Mouse (Mus musculus) MEL (cell line): ENCODE results near the gene Serinc3. TPM values are rescaled to one million over a fixed set of nuclear protein-coding genes. Genes with fewer than 3 reads are reported as not detected.

Experiments used
- DNase-seq: peaks from one replicate; pipeline ENCODE4 v3.0.0; 2011; ENCODE audit warnings: low read depth, low spot score
- H3K27ac ChIP-seq: 2 replicates; pipeline ENCODE4 v1.5.1; 2012; ENCODE audit warnings: low read depth, mild to moderate bottlenecking, control low read depth, low read length, moderate library complexity; ENCODE audit not compliant: control insufficient read depth
- H3K27me3 ChIP-seq, 2 experiments: fragments of 150-350 bp in 1 of 2; sonication (generic) in 1 of 2; 2 replicates each; pipeline ENCODE4 v1.6.1; 2012; ENCODE audit warnings: low read length in 2 of 2, mild to moderate bottlenecking in 2 of 2, improper control_type of control experiment in 1 of 2, moderate library complexity in 1 of 2; ENCODE audit not compliant: insufficient read depth in 2 of 2, control insufficient read depth in 1 of 2
- H3K36me3 ChIP-seq, 2 experiments: 2 replicates each; pipeline ENCODE4 v1.6.1; 2012 to 2014; ENCODE audit warnings: low read length in 2 of 2, improper control_type of control experiment in 1 of 2, inconsistent platforms in 1 of 2, mild to moderate bottlenecking in 1 of 2; ENCODE audit not compliant: insufficient read depth in 2 of 2, control insufficient read depth in 1 of 2
- H3K4me1 ChIP-seq, 2 experiments: fragments of 150-350 bp in 1 of 2; sonication (generic) in 1 of 2; 2 replicates each; pipeline ENCODE4 v1.6.1; 2012; ENCODE audit warnings: low read length in 2 of 2, improper control_type of control experiment in 1 of 2, mild to moderate bottlenecking in 1 of 2; ENCODE audit not compliant: insufficient read depth in 2 of 2, control insufficient read depth in 1 of 2
- H3K4me3 ChIP-seq, 2 experiments: fragments of 150-350 bp in 1 of 2; sonication (generic) in 1 of 2; 2 replicates each; pipeline ENCODE4 v1.5.1; 2012; ENCODE audit warnings: low read depth in 2 of 2, low read length in 2 of 2, mild to moderate bottlenecking in 2 of 2, moderate library complexity in 2 of 2, control low read depth in 1 of 2, improper control_type of control experiment in 1 of 2; ENCODE audit not compliant: control insufficient read depth in 1 of 2, insufficient read depth in 1 of 2
- H3K79me2 ChIP-seq: 2 replicates; pipeline ENCODE4 v1.6.1; 2012; ENCODE audit warnings: mild to moderate bottlenecking, low read length, moderate library complexity; ENCODE audit not compliant: control insufficient read depth, poor library complexity, insufficient read depth
- H3K9ac ChIP-seq: 2 replicates; pipeline ENCODE4 v1.6.1; 2012; ENCODE audit warnings: low read depth, mild to moderate bottlenecking, control low read depth, low read length, moderate library complexity; ENCODE audit not compliant: control insufficient read depth, poor library complexity, severe bottlenecking
- H3K9me3 ChIP-seq: fragments of 150-350 bp; sonication (generic); replicated peaks from 2 replicates; pipeline ENCODE4 v1.6.1; 2012; ENCODE audit warnings: mild to moderate bottlenecking, low read length, improper control_type of control experiment, moderate library complexity; ENCODE audit not compliant: insufficient read depth
- BHLHE40 ChIP-seq: IDR thresholded peaks from 2 replicates; pipeline ENCODE4 v1.6.1; 2012; ENCODE audit warnings: low read depth, mild to moderate bottlenecking, inconsistent platforms, low read length, improper control_type of control experiment, borderline replicate concordance
- CHD1 ChIP-seq: IDR thresholded peaks from 2 replicates; pipeline ENCODE4 v1.6.1; 2012; ENCODE audit warnings: low read depth, mild to moderate bottlenecking, inconsistent platforms, low read length, improper control_type of control experiment
- CTCF ChIP-seq, 3 experiments: IDR thresholded peaks in 2 of 3; conservative IDR thresholded peaks in 1 of 3; 2 replicates each; pipeline ENCODE4 v1.5.1; 2011 to 2012; ENCODE audit warnings: low read length in 3 of 3, low read depth in 2 of 3, mild to moderate bottlenecking in 2 of 3, improper control_type of control experiment in 1 of 3, inconsistent platforms in 1 of 3, mixed read lengths in 1 of 3, moderate library complexity in 1 of 3; ENCODE audit not compliant: control insufficient read depth in 1 of 3, insufficient read depth in 1 of 3, poor library complexity in 1 of 3, severe bottlenecking in 1 of 3
- E2F4 ChIP-seq: IDR thresholded peaks from 2 replicates; pipeline ENCODE4 v1.6.1; 2011; ENCODE audit warnings: low read depth, low read length, improper control_type of control experiment, borderline replicate concordance
- EP300 ChIP-seq, 2 experiments: IDR thresholded peaks; 2 replicates each; pipeline ENCODE4 v1.6.1; 2011; ENCODE audit warnings: improper control_type of control experiment in 2 of 2, low read length in 2 of 2, low read depth in 1 of 2, mild to moderate bottlenecking in 1 of 2
- ETS1 ChIP-seq: IDR thresholded peaks from 2 replicates; pipeline ENCODE4 v1.6.1; 2012; ENCODE audit warnings: low read depth, mild to moderate bottlenecking, inconsistent platforms, low read length, improper control_type of control experiment, moderate library complexity
- GABPA ChIP-seq: IDR thresholded peaks from 2 replicates; pipeline ENCODE4 v1.6.1; 2012; ENCODE audit warnings: low read depth, mild to moderate bottlenecking, inconsistent platforms, low read length, improper control_type of control experiment, moderate library complexity
- HCFC1 ChIP-seq: IDR thresholded peaks from 2 replicates; pipeline ENCODE4 v1.6.1; 2012; ENCODE audit warnings: low read depth, mild to moderate bottlenecking, inconsistent platforms, low read length, improper control_type of control experiment, moderate library complexity
- JUND ChIP-seq: IDR thresholded peaks from 2 replicates; pipeline ENCODE4 v1.6.1; 2011; ENCODE audit warnings: low read depth, mild to moderate bottlenecking, improper control_type of control experiment, low read length
- MAX ChIP-seq: IDR thresholded peaks from 2 replicates; pipeline ENCODE4 v1.6.1; 2011; ENCODE audit warnings: low read length, improper control_type of control experiment
- MAZ ChIP-seq: IDR thresholded peaks from 2 replicates; pipeline ENCODE4 v1.6.1; 2012; ENCODE audit warnings: low read depth, mild to moderate bottlenecking, inconsistent platforms, low read length, improper control_type of control experiment
- MEF2A ChIP-seq: IDR thresholded peaks from 2 replicates; pipeline ENCODE4 v1.6.1; 2014; ENCODE audit warnings: low read depth, mild to moderate bottlenecking, inconsistent platforms, low read length, improper control_type of control experiment; ENCODE audit not compliant: poor library complexity, insufficient replicate concordance, severe bottlenecking; ENCODE audit errors: extremely low read depth
- MYB ChIP-seq: IDR thresholded peaks from 2 replicates; pipeline ENCODE4 v1.6.1; 2011; ENCODE audit warnings: mild to moderate bottlenecking, low read depth, low read length, improper control_type of control experiment
- MYC ChIP-seq: IDR thresholded peaks from 2 replicates; pipeline ENCODE4 v1.6.1; 2011; ENCODE audit warnings: low read depth, mild to moderate bottlenecking, low read length, improper control_type of control experiment, moderate library complexity
- POLR2A ChIP-seq, 2 experiments: IDR thresholded peaks; 2 replicates each; pipeline ENCODE4 v1.6.1; 2011 to 2012; ENCODE audit warnings: low read length in 2 of 2, mild to moderate bottlenecking in 2 of 2, control low read depth in 1 of 2, improper control_type of control experiment in 1 of 2, low read depth in 1 of 2, moderate library complexity in 1 of 2; ENCODE audit not compliant: control insufficient read depth in 1 of 2, insufficient read depth in 1 of 2, poor library complexity in 1 of 2
- POLR2AphosphoS2 ChIP-seq: IDR thresholded peaks from 2 replicates; pipeline ENCODE4 v1.6.1; 2011; ENCODE audit warnings: low read length, improper control_type of control experiment
- RAD21 ChIP-seq: IDR thresholded peaks from 2 replicates; pipeline ENCODE4 v1.6.1; 2011; ENCODE audit warnings: mild to moderate bottlenecking, low read depth, low read length, improper control_type of control experiment
- RCOR1 ChIP-seq: IDR thresholded peaks from 2 replicates; pipeline ENCODE4 v1.6.1; 2012; ENCODE audit warnings: low read depth, mild to moderate bottlenecking, inconsistent platforms, low read length, improper control_type of control experiment
- SIN3A ChIP-seq: IDR thresholded peaks from 2 replicates; pipeline ENCODE4 v1.6.1; 2012; ENCODE audit warnings: low read length, improper control_type of control experiment, inconsistent platforms
- TBP ChIP-seq: IDR thresholded peaks from 2 replicates; pipeline ENCODE4 v1.8.0; 2011; ENCODE audit warnings: low read depth, low read length, improper control_type of control experiment
- TCF12 ChIP-seq: IDR thresholded peaks from 2 replicates; pipeline ENCODE4 v1.6.1; 2014; ENCODE audit warnings: low read depth, mild to moderate bottlenecking, inconsistent platforms, low read length, improper control_type of control experiment, moderate library complexity
- ZKSCAN1 ChIP-seq: IDR thresholded peaks from 2 replicates; pipeline ENCODE4 v1.6.1; 2012; ENCODE audit warnings: low read depth, mild to moderate bottlenecking, inconsistent platforms, low read length, improper control_type of control experiment, moderate library complexity
- ZNF384 ChIP-seq: IDR thresholded peaks from 2 replicates; pipeline ENCODE4 v1.6.1; 2012; ENCODE audit warnings: low read depth, mild to moderate bottlenecking, inconsistent platforms, low read length, improper control_type of control experiment
- polyA plus RNA-seq, 2 experiments: library from polyadenylated mRNA; stranded (reverse) in 1 of 2; unstranded in 1 of 2; fragments of >175 nt in 1 of 2; fragments of >200 nt in 1 of 2; gene quantifications; 2 replicates each; pipeline versions ENCODE4 v1.2.1 to v1.2.4; 2012; ENCODE audit warnings: low replicate concordance in 2 of 2, low read depth in 1 of 2; ENCODE audit not compliant: insufficient read length in 2 of 2, insufficient read depth in 1 of 2, missing spikeins in 1 of 2
- total RNA-seq: library from RNA; depleted of rRNA; stranded (reverse); fragments of 300-350 nt; gene quantifications from 2 replicates; pipeline ENCODE4 v1.2.3, GENCODE M21; 2012

Gene Serinc3
- total and polyA plus RNA-seq, 3 experiments: 348 to 650 (median 637) TPM

DNA sequence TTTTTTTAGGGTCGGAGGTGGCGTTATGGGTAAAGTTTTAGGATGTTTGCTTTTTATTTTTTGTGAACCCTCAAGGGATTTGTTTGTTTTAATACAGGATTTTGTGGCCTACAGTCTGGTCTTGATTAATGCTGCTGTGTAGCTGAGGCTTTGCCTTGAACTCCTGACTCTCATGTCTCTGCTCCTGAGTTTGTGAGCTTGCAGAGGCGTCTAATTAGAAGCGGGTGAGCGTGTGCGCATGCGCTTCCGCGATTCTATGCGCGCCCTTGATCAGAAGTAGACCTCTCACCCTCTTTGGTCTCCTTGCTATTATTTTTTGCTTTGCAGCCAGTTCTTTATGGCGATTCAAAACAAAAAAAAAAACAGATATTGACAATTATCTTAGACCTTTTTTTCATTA lies 14.5 kb upstream of the Serinc3 start (continued):
- TF ChIP-seq E2F4: no peak

DNA sequence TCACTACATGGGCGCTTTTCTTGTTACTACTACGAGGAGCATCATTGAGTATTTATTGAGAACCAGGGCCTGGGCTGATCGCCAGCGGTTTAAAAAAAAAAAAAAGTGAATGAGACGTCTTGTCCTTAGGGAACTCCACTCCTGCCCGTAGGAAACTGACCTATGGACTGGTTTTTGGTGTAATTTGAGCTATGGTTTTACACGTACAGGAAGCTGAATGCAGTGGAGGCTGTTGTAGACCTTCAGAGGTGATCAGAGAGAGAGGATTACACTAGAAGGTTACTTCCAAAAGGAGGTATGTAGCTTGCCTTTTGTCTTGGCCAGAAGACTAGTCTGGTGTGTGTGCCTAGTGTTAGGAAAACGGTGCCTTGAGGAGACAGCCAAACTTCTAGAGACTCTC lies 14.0 kb upstream of the Serinc3 start:
- H3K79me2 ChIP-seq: peaks cover 32% of the 10 kb centered on the region
- no peak for DNase-seq
- TF ChIP-seq ZKSCAN1 (no peak), MYB (no peak), HCFC1 (peak; percentile 1; the same call in 1 of the 2 replicates), MAZ (no peak), JUND (no peak), EP300 (IDR thresholded peaks at IDR 0.05; ENCODE audit: low read depth in 1 of 2, low read length in 2 of 2) (no peak), MYC (peak; percentile 12; the same call in 1 of the 2 replicates), TBP (no peak), POLR2A (IDR thresholded peaks at IDR 0.05; ENCODE audit: control insufficient read depth in 1 of 2, insufficient read depth in 1 of 2, low read depth in 1 of 2, low read length in 2 of 2, poor library complexity in 1 of 2) (no peak), ZNF384 (peak; percentile 90), TCF12 (no peak), E2F4 (no peak), RCOR1 (no peak), CTCF (IDR thresholded peaks at IDR 0.05 in 2 of 3, conservative IDR thresholded peaks at IDR 0.05 in 1 of 3; ENCODE audit: control insufficient read depth in 1 of 3, insufficient read depth in 1 of 3, low read depth in 2 of 3, low read length in 3 of 3, poor library complexity in 1 of 3, severe bottlenecking in 1 of 3) (no peak), BHLHE40 (no peak), RAD21 (no peak), ETS1 (no peak), MAX (no peak), CHD1 (no peak), SIN3A (peak; percentile 19; the same call in 1 of the 2 replicates), GABPA (no peak), POLR2AphosphoS2 (no peak), MEF2A (no peak)
- TF ChIP-seq, all 39 proteins: peak for 4
- Histone ChIP-seq H3K9me3 (no peaks in the 10 kb centered on the region), H3K27ac (peak overlapping the region; percentile 81), H3K27me3 (no peaks in the 10 kb centered on the region), H3K4me3 (peak overlapping the region; percentile 82 to 89), H3K36me3 (peaks cover 0 to 28% of the 10 kb centered on the region in 2 experiments; a peak in 2 of 4 replicates), H3K9ac (peak overlapping the region; percentile 95), H3K4me1 (peaks cover 6 to 38% of the 10 kb centered on the region in 2 experiments; a peak in 3 of 4 replicates)
